Mouse (Mus musculus) lung, postnatal 10 days (tissue): ENCODE measurements around the gene Mprip.
"Not testable (repeated sequence)": the region's sequence is repeated elsewhere in the genome, so short reads cannot be mapped to it uniquely, and the experiment has no call there.

Experiments used
- DNase-seq: peaks from one replicate; pipeline ENCODE4 v3.0.0; 2021

Gene Mprip

GRCm38 (mm10) chr11:59655337-59655736 lies 5.8 kb upstream of the Mprip start:
- DNase-seq = peak; percentile 46

GRCm38 (mm10) chr11:59656016-59656415 lies 5.1 kb upstream of the Mprip start:
- DNase-seq = peak; percentile 28

- DNase-seq = peak; percentile 49
These were observed 620 bp downstream of the Mprip start for GRCm38 (mm10) chr11:59661601-59662248.

- DNase-seq = peak; percentile 97
These were observed 1.2 kb downstream of the Mprip start for GRCm38 (mm10) chr11:59662249-59662788.

GRCm38 (mm10) chr11:59662877-59663775 lies 2.0 kb downstream of the Mprip start:
- DNase-seq = peak; percentile 33

GRCm38 (mm10) chr11:59663776-59664320 lies 2.7 kb downstream of the Mprip start:
- DNase-seq = no peak

GRCm38 (mm10) chr11:59664818-59665217 lies 3.7 kb downstream of the Mprip start:
- DNase-seq = peak; percentile 89

GRCm38 (mm10) chr11:59671049-59671693 lies 10.1 kb downstream of the Mprip start:
- peak; percentile 18 for DNase-seq

- no peak for DNase-seq
These were observed 12.9 kb downstream of the Mprip start for GRCm38 (mm10) chr11:59674013-59674412.

- not testable (repeated sequence) for DNase-seq
These were observed 13.6 kb downstream of the Mprip start for GRCm38 (mm10) chr11:59674746-59675145.

GRCm38 (mm10) chr11:59677767-59678166 lies 16.7 kb downstream of the Mprip start:
- no peak for DNase-seq

- DNase-seq = no peak
These were observed 17.6 kb downstream of the Mprip start for GRCm38 (mm10) chr11:59678693-59679092.

- no peak for DNase-seq
These were observed 19.0 kb downstream of the Mprip start for GRCm38 (mm10) chr11:59680111-59680510.

- DNase-seq = no peak
These were observed 23.9 kb downstream of the Mprip start for GRCm38 (mm10) chr11:59684956-59685355.

GRCm38 (mm10) chr11:59694533-59694932 lies 33.4 kb downstream of the Mprip start:
- peak; percentile 67 for DNase-seq

- peak; percentile 59 for DNase-seq
These were observed 34.4 kb downstream of the Mprip start for GRCm38 (mm10) chr11:59695550-59695949.

- no peak for DNase-seq
These were observed 36.5 kb downstream of the Mprip start for GRCm38 (mm10) chr11:59697572-59697971.

- no peak for DNase-seq
These were observed 39.7 kb downstream of the Mprip start for GRCm38 (mm10) chr11:59700787-59701186.

- DNase-seq = peak; percentile 32
These were observed 44.0 kb downstream of the Mprip start for GRCm38 (mm10) chr11:59705113-59705512.

GRCm38 (mm10) chr11:59707481-59707880 lies 46.4 kb downstream of the Mprip start:
- peak; percentile 42 for DNase-seq

- peak; percentile 94 for DNase-seq
These were observed 47.0 kb downstream of the Mprip start for GRCm38 (mm10) chr11:59707931-59708611.

GRCm38 (mm10) chr11:59715424-59715840 lies 54.3 kb downstream of the Mprip start:
- peak; percentile 83 for DNase-seq
